Mouse (Mus musculus): ENCODE data around the gene Gm43064. TPM values are rescaled to one million over a fixed set of nuclear protein-coding genes. Genes with fewer than 3 reads are reported as not detected.

Gm43064 gene
- 0.55 TPM for polyA plus RNA-seq (2021)

DNA sequence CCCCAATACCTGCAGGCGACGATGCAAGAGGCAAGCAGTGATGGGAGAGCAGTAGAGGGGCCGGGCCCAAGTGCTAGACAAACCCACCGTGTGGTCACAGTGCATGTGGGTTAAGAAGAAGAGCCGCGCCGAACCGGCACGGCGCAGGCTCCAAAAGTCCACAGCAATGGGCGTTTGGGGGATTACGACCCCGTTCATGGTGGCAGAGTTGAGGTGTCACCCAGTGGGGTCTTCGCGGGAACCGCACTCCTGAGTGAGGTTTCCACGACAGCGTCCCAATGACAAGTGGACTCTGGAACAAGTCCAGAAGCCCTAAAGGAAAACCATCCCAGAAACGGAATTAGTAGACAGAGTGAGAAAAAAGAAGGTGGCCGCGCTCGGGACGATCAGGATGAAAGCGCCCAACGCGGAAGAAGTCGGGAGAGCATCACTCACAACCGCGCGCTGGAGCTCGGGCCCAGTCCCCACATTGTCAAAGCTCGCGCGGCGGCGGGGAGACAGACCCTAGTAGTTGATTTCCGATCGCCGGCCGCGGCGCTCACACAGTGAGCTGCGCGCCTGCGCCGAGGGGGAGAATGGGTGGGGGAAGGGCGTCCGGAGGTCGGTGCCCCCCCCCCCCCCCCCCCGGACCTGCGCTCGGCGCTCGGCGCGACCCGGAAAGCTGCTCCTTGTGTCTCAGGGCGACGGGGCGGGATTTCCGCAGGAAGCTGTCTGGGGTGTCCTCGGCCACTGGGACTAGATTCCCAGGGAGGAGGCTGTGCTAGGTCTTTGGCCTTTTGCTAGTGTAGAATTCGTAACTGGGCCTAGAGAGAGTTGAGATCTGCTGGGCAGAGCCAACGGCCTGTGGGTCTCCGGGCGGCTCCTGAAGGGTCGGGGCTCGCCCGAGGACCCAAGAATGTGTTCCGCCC, at the start of gene Gm43064, which contains the start of the genes Dclre1b and Ap4b1:
TSS of gene Gm43064 (plus strand) at position 683 of the 908 bp plus-strand sequence.
TSS of gene Dclre1b (minus strand) at position 554 of the 908 bp plus-strand sequence.
TSS of gene Ap4b1 (plus strand) at position 630 of the 908 bp plus-strand sequence.
- ChIA-PET POLR2A (interaction anchor here (0.6 to 1.2 kb wide), 2 partner anchors 19 to 220 kb away, joined by 3 to 5 read pairs; no protein-coding TSS in a partner anchor), CTCF (no interaction called here)
- ATAC-seq (peak; percentile 95), DNase-seq (ENCODE audit: low read depth, low spot score) (peak; percentile 85)
- TF ChIP-seq CTCF (IDR thresholded peaks at IDR 0.05): no peak
- in situ Hi-C loops (cut with MboI; ENCODE audit: low pct_unique_long_range_greater_than_20kb): no loop called here
- H3K27me3 ChIP-seq: no peaks in the 10 kb centered on the region

DNA sequence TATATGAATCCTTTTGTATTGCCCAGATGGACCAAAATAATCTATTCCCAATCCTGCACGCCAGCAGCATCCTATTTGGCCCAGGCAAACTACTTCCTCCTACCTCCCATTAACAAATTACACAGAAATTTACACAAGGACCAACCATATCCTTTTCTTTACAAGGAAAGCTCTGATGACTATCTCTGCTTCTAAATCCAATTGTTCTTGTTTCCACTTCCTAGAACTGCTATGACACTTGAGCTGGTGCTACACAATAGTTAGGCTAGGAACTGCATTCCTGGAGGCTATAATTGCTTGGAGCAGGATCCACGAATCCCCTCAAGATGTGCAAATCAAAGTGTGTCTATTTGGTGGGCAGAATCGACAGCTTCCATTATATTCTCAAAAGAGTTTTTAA, 42.6 kb upstream of the Gm43064 start:
- no peak for ATAC-seq
- in situ Hi-C loops (cut with MboI; ENCODE audit: low pct_unique_long_range_greater_than_20kb): no loop called here
- TF ChIP-seq CTCF (IDR thresholded peaks at IDR 0.05): no peak
- H3K27me3 ChIP-seq: no peaks in the 10 kb centered on the region
- CTCF ChIA-PET: interaction anchor here (1.1 to 3.7 kb wide), 6 partner anchors 8 to 384 kb away, joined by 3 to 16 read pairs (median 4); no protein-coding TSS in a partner anchor
- POLR2A ChIA-PET: no interaction called here
- no peak for DNase-seq (ENCODE audit: low read depth, low spot score)

DNA sequence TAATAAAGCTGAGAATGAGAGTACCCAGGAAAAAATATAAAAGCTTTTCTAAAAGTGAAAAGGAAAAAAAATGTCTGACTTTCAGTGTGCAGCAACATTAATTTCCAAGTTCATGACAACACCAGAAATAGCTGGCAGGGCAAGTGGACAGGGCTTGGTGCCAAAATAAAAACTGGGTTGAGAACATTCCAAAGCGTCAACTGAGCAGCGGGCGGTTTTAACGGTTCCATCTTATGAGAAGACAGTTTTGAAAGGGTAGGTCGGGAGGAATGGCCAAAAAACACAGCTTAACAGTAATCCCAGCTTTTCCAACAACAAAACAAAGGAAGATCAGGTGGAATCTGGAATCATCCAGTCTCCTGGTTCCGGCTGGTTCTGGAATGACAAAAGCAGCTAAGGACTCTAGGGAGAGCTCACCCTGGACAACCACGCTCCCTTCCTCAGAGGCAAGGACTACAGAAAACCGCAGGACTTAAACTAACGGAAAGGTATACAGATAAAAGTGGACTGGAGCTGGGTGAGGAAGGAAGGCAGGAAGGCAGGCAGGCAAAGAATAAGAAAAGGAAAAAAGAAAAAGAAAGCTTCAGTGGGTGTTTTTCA, 37.7 kb upstream of the Gm43064 start:
- ChIA-PET CTCF (interaction anchor here (0.9 to 2.4 kb wide), 11 partner anchors 11 to 322 kb away, joined by 3 to 12 read pairs (median 4); partner anchors contain the start of gene Olfml3), POLR2A (interaction anchor here (0.5 to 1.2 kb wide), 6 partner anchors 9 to 833 kb away, joined by 3 to 4 read pairs (median 4); no protein-coding TSS in a partner anchor)
- ATAC-seq (peak; percentile 74), DNase-seq (ENCODE audit: low read depth, low spot score) (peak; percentile 75)
- no peaks in the 10 kb centered on the region for H3K27me3 ChIP-seq
- no peak for TF ChIP-seq CTCF (IDR thresholded peaks at IDR 0.05)
- in situ Hi-C loops (cut with MboI; ENCODE audit: low pct_unique_long_range_greater_than_20kb): no loop called here

DNA sequence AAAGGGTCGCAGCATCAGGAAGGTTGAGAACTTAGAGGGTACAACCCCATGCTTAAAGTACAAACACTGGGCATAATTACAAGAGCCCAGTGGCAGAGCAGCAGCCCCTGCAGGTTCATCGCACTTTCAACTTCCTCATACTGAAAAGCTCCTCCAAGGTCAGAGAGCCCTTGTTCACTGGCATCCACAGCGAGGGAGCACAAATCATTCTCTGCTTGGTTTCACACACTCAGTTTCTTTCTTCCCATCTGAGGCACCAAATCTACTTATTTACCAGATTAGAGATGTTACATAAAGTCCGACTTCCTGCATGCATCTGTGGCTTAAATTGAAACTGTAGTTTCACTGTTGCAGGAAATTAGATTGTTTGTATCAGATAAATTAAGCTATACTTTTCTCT, 36.5 kb upstream of the Gm43064 start:
- H3K27me3 ChIP-seq: no peaks in the 10 kb centered on the region
- in situ Hi-C loops (cut with MboI; ENCODE audit: low pct_unique_long_range_greater_than_20kb): no loop called here
- DNase-seq (ENCODE audit: low read depth, low spot score) (no peak), ATAC-seq (no peak)
- POLR2A ChIA-PET: interaction anchor here (0.8 to 1.0 kb wide), 3 partner anchors 10 to 16 kb away, joined by 3 to 4 read pairs (median 3); no protein-coding TSS in a partner anchor
- CTCF ChIA-PET: interaction anchor here (0.8 to 2.4 kb wide), 12 partner anchors 10 to 323 kb away, joined by 3 to 12 read pairs (median 4); no protein-coding TSS in a partner anchor
- TF ChIP-seq CTCF (IDR thresholded peaks at IDR 0.05): no peak

DNA sequence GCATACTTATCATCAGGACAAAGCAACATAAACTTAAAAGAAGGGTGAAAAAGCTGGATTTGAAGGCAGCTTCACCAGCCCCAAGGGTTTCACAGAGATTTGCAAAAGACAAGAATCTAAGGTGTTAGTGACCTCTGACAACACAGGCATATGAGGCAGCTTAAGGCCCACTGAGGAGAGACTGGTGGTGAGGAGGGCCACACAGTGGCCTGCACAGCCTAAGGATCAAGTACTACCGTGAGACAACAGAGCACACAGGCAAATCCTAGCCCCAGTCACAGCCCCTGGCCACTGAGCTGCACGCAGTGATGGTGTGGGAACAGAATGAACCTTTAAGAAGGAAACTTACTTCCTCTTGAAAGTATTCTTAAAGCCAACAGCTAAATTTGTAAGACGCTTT, 35.9 kb upstream of the Gm43064 start:
- in situ Hi-C loops (cut with MboI; ENCODE audit: low pct_unique_long_range_greater_than_20kb): no loop called here
- POLR2A ChIA-PET: interaction anchor here (0.8 to 1.0 kb wide), 3 partner anchors 9 to 16 kb away, joined by 3 to 4 read pairs (median 3); no protein-coding TSS in a partner anchor
- TF ChIP-seq CTCF (IDR thresholded peaks at IDR 0.05): no peak

DNA sequence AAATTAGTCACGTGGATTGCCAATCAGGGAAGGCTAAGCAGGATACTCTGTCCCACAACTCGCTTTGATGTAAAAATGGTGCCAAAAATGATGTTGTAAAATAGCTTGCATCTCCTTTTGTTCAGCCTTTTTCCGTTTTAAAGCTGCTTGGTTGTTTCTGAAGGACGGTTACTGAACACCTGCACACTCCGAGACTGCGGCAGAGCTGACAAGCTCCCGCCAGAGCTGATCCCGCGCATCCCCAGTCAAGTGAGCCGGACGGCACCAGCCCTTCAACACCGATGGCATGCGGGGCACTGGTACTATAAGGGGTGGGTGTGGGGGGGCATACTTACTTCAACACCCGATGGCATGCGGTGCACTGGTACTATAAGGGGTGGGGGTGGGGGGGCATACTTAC, 35.4 kb upstream of the Gm43064 start:
- ChIA-PET POLR2A (no interaction called here), CTCF (interaction anchor here (0.9 to 1.9 kb wide), 7 partner anchors 9 to 28 kb away, joined by 3 to 8 read pairs (median 4); no protein-coding TSS in a partner anchor)
- no peak for TF ChIP-seq CTCF (IDR thresholded peaks at IDR 0.05)
- ATAC-seq: no peak
- in situ Hi-C loops (cut with MboI; ENCODE audit: low pct_unique_long_range_greater_than_20kb): no loop called here
- no peak for DNase-seq (ENCODE audit: low read depth, low spot score)
- H3K27me3 ChIP-seq: no peaks in the 10 kb centered on the region

More for the DNA sequence above, 35.9 kb upstream of the Gm43064 start:
- CTCF ChIA-PET: interaction anchor here (0.8 to 2.4 kb wide), 9 partner anchors 9 to 47 kb away, joined by 3 to 12 read pairs (median 4); no protein-coding TSS in a partner anchor
- no peak for DNase-seq (ENCODE audit: low read depth, low spot score)
- ATAC-seq: no peak
- H3K27me3 ChIP-seq: no peaks in the 10 kb centered on the region

DNA sequence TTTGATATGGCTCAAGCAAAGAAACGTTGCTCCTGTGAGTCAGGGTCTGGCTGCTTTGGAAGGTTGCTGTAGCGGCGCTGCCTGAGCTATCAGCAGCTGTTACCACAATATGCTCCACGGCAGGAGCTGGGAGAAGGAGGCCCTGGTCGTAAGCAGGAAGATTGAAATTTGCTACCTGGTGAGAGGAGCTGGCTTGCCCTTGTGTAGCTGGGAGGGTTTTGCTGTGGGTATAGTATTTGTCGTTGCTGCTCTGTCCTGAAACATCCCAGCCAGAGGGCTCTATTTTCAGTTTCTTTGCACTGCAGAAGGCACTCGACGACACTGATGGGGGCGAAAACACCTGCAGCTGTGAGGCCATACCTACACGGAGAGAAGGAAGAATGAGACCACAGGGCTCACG, 31.4 kb upstream of the Gm43064 start:
- DNase-seq (ENCODE audit: low read depth, low spot score): no peak
- in situ Hi-C loops (cut with MboI; ENCODE audit: low pct_unique_long_range_greater_than_20kb): no loop called here
- ChIA-PET POLR2A (interaction anchor here (2.0 kb wide), 1 partner anchor 12 kb away, joined by 4 read pairs; no protein-coding TSS in a partner anchor), CTCF (interaction anchor here (1.4 to 2.9 kb wide), 2 partner anchors 9 to 11 kb away, joined by 4 to 9 read pairs; no protein-coding TSS in a partner anchor)
- H3K27me3 ChIP-seq: no peaks in the 10 kb centered on the region
- ATAC-seq: no peak
- TF ChIP-seq CTCF (IDR thresholded peaks at IDR 0.05): no peak

DNA sequence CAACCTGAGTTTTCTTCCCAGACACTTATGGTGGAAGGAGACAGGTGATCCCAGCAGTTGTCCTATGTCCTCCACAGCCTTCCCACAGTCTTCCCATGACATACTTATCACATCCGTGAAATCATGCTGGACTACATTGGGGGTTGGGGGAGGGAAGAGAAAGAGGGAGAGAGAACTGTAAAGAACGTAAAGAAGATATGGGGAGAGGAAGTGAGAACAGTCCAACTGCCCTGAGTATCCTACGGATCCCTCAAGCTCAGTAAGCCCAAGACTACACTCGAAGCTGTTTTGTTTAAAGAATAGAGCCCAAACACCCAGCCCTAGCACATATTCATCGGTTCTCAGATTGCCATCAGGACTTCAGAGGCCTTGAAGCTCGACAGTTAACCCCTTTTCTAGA, 30.7 kb upstream of the Gm43064 start:
- in situ Hi-C loops (cut with MboI; ENCODE audit: low pct_unique_long_range_greater_than_20kb): no loop called here
- ATAC-seq: no peak
- no peak for DNase-seq (ENCODE audit: low read depth, low spot score)
- ChIA-PET POLR2A (interaction anchor here (2.0 kb wide), 1 partner anchor 12 kb away, joined by 4 read pairs; no protein-coding TSS in a partner anchor), CTCF (interaction anchor here (1.0 to 2.9 kb wide), 3 partner anchors 9 to 11 kb away, joined by 3 to 9 read pairs (median 4); no protein-coding TSS in a partner anchor)
- TF ChIP-seq CTCF (IDR thresholded peaks at IDR 0.05): no peak
- H3K27me3 ChIP-seq: no peaks in the 10 kb centered on the region

DNA sequence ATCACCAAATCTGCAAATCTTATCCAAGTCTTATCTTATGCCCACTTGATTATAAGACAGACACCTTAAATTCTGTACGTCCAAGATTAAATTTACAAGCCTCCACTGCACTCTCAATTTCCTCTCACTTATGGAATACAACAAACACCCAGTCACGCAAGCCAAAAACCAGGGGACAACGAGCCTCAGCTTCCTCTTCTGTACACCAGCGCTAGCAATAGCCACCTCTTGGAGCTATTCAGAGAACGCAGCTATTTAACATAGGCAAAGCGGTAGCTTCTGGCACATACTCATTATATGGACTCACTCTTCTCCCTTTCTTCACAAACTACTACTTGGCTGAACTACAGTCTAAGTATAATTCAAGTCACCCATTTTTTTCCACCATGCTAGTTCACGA, 30.2 kb upstream of the Gm43064 start:
- no peaks in the 10 kb centered on the region for H3K27me3 ChIP-seq
- DNase-seq (ENCODE audit: low read depth, low spot score) (no peak), ATAC-seq (no peak)
- POLR2A ChIA-PET: interaction anchor here (2.0 kb wide), 1 partner anchor 11 kb away, joined by 4 read pairs; no protein-coding TSS in a partner anchor
- in situ Hi-C loops (cut with MboI; ENCODE audit: low pct_unique_long_range_greater_than_20kb): no loop called here
- CTCF ChIA-PET: interaction anchor here (1.0 to 2.9 kb wide), 3 partner anchors 8 to 10 kb away, joined by 3 to 9 read pairs (median 4); no protein-coding TSS in a partner anchor
- no peak for TF ChIP-seq CTCF (IDR thresholded peaks at IDR 0.05)

DNA sequence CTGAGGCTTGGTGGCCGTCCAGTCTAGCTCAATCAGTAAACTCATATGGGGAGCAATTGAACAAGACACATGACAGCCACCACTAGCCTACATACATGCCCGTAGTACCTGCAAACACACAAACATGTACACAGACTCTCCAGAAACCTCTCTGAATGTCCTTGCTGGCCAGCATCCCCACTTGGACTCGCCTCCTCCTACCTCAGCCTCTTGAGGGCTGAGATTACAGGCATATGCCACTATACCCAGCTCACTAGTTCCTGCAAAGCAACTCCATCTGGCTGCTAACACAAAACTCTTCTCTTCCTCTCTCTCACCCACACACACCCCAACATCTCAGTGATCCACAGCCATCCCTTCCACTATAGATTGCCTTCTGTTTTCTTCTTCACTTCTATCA, 29.1 kb upstream of the Gm43064 start:
- CTCF ChIA-PET: interaction anchor here (2.9 kb wide), 1 partner anchor 9 kb away, joined by 9 read pairs; no protein-coding TSS in a partner anchor
- ATAC-seq (no peak), DNase-seq (ENCODE audit: low read depth, low spot score) (no peak)
- H3K27me3 ChIP-seq: no peaks in the 10 kb centered on the region
- in situ Hi-C loops (cut with MboI; ENCODE audit: low pct_unique_long_range_greater_than_20kb): no loop called here
- POLR2A ChIA-PET: no interaction called here
- TF ChIP-seq CTCF (IDR thresholded peaks at IDR 0.05): no peak
